Mouse (Mus musculus): ENCODE data around the gene Dera. TPM values are rescaled to one million over a fixed set of nuclear protein-coding genes. Genes with fewer than 3 reads are reported as not detected.

The Dera gene
- polyA plus RNA-seq, 1 experiment = 1.2 TPM

DNA sequence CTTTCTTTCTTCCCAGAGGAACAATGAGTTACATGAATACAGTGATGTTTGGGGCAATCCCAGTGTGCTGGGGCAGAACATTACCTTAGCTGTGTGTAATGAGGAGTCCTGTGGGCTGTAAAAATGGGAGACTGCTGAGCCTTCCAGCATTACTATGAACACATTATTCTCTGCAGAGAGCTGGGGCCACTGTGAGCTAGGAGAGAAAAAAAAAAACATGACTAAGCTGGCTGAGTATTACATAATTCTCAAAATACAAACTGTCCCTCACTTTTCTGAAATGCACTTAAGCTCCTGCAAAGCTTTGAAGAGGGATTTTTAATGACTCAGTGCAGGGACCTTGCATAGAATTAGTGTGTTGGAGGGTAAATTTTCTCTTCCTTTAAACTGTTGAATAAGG lies 143.3 kb downstream of the Dera start:
- Histone ChIP-seq H3K27me3 (ENCODE audit: control insufficient read depth) (no peaks in the 10 kb centered on the region), H3K9me3 (ENCODE audit: control insufficient read depth, low read length) (peaks cover 2% of the 10 kb centered on the region), H3K36me3 (ENCODE audit: control insufficient read depth) (no peaks in the 10 kb centered on the region), H3K4me3 (replicated peaks) (no peak overlapping the region), H3K4me1 (ENCODE audit: control insufficient read depth) (no peaks in the 10 kb centered on the region)
- no peak for TF ChIP-seq GATA1 (IDR thresholded peaks at IDR 0.05; ENCODE audit: low read length)
- no peak for TF ChIP-seq TAL1 (IDR thresholded peaks at IDR 0.05; ENCODE audit: low read length)

DNA sequence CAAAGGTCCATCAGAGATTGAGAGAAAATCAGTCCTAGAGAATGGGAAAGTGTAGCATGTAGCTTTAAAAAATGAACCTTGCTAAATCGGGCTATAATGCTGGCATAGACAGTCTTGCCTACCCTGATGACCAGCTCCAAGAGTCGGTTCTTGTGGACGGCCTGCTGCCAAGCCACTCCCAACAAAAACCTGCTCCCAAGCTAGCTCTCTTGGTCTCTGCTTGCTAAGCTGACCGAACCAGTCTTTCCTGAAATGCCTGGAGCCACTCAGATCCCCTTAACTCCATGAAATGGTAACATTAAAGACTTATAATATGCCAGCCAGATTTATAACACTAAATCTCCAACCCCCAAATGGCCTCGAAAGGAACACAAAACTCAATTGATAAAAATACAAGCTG lies 146.9 kb downstream of the Dera start:
- peaks cover 10% of the 10 kb centered on the region for H3K9me3 ChIP-seq (ENCODE audit: control insufficient read depth, low read length)
- H3K4me1 ChIP-seq (ENCODE audit: control insufficient read depth) = no peaks in the 10 kb centered on the region
- no peaks in the 10 kb centered on the region for H3K27me3 ChIP-seq (ENCODE audit: control insufficient read depth)
- no peak for TF ChIP-seq TAL1 (IDR thresholded peaks at IDR 0.05; ENCODE audit: low read length)
- TF ChIP-seq GATA1 (IDR thresholded peaks at IDR 0.05; ENCODE audit: low read length) = no peak
- no peaks in the 10 kb centered on the region for H3K36me3 ChIP-seq (ENCODE audit: control insufficient read depth)
- H3K4me3 ChIP-seq (replicated peaks) = no peak overlapping the region

Other genes starting within 250 kb of the Dera start
- gene Eps8, start 99.7 kb upstream of the Dera start, polyA plus RNA-seq (2012) = 0.02 TPM in 1 of 2 replicates, not detected in the other
- 1.4 and 1.6 TPM in 2 replicates for gene Strap, start 19.5 kb upstream of the Dera start, polyA plus RNA-seq (2012)

Measured in erythroblast, embryonic 14.5 days (primary cell).